Mouse (Mus musculus): ENCODE results near the gene Tcap.

- no peak for TF ChIP-seq EP300 (IDR thresholded peaks at IDR 0.05; ENCODE audit: insufficient read depth, low read depth, low read length)
- no peak for TF ChIP-seq CTCF (IDR thresholded peaks at IDR 0.05; ENCODE audit: low read depth, low read length)
Observed at GRCm38 (mm10) chr11:98352272-98352990, 31.2 kb upstream of the Tcap start.

Measured in ES-Bruce4 (cell line).